Mouse (Mus musculus) retina, postnatal 1 day (tissue): ENCODE data around the gene Arih2.
A peak's percentile ranks its signal among the peaks of the same experiment; 100 is the strongest.

Experiments
- DNase-seq: peaks from one replicate; pipeline ENCODE4 v3.0.0-alpha.2; 2012

Arih2 gene

DNA sequence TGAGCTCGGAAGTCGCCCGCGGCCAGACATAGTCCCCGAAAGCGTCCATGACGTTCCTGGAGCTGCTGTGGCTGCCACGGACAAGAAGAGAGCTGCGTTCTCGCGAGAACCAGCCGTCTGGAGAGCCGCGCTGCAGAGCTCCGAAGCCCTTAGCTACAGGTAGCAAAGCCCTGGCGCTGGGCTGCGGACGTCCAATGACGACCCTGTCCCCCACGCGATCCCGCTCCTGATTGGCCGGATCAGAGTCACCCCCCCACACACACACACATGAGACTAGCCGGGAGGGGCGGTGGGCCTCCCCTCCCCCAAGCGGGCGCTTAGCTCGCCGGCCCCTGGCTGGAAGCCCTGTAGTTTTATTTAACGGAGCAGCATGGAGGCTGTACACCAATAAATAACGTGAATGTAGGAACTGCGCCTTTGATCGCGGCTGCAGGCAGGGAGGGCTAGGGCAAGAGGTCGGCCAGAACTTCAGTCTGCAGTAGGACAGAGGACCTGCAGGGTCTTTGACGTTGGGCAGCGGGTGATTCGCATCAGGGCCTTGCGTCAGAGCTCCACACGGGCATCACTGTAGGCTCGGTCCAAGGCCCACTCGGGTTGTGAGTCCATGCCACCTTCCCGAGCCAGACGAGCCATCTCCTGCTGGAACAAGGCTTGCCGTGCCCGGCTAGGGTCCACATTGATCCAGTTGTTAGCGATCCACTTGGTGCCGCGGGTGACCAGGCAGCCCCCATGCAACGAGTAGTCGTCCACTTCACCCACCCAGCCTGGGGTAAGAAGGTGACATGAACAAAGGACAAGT, 70.4 kb downstream of the Arih2 start, which contains the start of gene Wdr6:
Wdr6 (minus strand) TSS at position 195 of the 799 bp plus-strand sequence.
- peak; percentile 98 for DNase-seq

DNA sequence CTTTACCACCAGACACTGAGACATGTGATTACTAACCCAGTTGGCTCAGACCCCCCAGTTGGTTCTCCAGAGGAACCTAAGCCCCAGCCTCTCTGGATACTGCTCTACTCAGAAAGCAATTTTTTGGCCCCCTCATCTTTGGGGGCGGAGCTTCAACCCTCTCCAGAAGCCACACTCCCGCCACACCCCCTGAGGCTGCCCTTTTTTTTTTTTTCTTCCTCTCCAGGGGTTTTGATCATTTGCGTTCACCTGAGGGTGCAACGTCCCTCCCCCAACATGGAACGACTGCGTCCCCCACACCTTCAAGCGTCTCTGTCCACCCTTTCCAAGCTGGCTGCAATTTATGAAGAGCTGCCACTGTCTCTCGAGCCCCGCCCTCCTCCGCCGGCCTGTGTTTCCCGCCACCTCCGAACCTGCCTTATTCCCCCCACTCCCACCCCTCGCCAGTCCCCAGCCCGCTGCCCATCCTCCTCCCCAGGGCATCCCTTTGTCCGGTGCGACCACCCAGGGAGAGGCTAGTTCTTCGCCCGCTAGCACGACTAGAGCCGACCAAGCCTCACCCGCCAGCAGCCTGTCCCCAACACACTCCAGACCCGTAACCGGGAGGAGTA, 71.1 kb downstream of the Arih2 start:
- DNase-seq, result peak; percentile 68

DNA sequence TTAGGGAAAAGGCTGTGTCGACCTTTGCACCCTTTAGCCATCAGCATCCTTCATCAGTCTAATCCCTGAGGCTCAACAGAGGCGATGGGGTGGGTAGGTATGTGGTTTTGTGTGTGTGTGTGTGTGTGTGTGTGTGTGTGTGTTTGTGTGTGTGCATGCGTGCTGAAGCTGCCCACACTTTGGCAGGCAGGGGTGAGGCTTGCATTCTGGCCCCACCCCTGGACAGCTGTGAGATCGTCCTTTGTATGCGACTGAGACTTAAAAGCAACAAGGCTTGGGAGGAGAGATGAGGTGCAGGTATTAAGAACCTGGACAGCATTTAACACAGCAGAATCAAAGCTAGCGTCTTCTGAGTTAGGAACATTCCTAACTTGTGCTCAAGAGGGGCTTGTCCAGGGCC, 72.2 kb downstream of the Arih2 start:
- no peak for DNase-seq

DNA sequence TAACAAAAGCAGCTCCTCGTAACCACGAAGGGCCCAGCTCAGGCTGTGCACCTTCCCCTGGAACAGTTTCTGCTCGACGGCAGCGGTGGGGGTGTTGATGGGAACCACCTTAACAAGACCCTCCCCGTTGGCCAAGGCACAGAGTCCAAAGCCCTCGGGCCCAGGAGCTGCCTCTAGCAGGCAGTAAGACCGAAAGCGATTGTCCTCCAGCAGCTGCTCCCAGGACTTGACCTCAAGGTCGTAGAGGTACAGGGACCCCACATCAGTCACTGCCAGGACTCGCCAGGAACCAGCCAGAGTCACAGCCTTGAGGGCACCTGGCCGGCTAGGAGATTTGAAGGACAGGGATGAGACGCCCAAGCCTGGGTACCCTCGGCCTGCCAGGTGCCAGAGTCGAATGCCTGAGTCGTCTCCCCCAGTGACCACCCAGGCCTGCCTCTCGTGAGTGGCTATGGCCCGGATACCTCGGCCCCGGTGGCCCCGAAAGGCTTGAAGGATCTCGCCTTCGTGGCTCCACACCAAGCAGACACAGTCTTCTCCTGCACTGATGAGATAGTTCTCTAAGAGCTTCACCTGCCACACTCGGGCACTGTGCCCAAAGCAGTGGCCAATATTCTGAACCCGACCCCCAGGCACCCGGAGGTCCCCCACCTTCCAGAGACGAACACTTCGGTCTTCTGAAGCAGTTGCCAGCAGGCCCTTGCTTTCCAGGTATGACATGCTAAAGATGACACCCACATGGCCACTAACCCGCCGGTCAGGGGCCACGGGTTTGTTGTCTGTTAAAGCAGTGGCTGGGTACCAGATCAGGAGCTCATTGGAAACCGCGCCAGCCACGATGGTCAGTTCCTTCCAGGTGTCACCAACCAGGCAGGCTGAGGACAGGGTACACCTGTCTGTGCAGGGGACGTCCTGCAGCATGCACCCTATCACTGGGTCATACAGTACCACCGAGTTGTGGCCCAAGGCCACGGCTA, 73.6 kb downstream of the Arih2 start:
- DNase-seq, result no peak

DNA sequence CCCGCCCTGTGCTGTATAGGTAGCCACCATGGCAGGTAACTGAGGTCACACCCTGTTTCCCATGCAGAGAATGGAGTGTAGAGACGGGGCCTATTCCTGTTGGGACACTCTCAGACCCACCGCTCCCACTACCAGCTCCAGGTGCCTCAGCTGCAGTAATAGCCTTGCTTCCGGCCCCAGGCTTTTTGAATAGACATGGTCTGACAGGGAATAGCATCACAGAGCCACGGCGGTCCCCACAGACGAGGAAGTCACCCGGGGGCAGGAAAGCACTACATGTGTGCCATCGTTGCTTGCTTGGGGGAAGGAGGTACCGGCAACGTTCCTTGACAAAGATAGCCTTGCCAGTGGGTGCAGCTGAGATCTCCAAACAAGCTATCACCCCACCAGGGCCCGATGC, 74.3 kb downstream of the Arih2 start:
- DNase-seq, result no peak

DNA sequence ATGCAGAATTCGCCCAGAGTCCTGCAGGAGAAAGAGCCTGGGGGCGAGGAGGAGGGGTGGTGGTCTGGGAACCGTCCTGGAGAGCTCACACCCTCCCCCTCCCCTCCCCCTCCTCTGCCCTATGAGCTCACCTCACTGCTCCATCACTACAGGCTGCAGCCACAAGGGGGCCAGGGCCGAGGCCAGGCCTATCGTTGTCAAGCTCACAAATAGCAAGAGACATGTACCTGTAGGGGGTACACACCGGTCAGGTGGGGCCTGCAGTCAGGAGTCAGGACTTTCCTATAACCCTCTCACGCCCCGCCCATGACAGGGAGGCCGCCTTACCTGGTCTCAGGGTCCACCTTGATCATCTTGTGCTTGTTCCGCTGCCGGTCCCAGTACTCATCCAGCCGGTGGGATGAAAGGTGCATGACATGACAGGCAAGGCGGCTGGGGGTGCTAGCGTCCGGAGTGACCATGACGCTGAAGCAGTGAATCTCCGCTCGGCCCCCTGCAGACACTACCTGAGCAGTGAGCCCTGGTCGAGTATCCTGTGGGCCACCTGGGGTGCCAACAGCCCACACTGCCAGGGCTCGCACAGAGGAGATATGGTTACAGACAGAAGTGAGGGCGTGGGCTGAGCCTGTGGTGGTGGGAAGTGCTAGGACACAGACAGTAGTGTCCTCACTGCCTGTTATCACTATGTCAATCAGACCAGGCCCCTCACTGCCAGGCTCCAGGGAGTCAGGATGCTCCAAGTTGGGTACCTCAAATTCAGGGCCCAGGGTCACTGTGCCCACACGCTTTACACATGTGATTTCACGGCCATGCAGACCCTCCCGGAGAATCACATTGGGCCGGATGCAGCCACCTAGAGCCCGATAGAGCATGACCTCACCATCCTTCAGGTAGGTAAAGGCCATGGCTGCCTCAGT, 75.2 kb downstream of the Arih2 start:
- DNase-seq, result peak; percentile 82

DNA sequence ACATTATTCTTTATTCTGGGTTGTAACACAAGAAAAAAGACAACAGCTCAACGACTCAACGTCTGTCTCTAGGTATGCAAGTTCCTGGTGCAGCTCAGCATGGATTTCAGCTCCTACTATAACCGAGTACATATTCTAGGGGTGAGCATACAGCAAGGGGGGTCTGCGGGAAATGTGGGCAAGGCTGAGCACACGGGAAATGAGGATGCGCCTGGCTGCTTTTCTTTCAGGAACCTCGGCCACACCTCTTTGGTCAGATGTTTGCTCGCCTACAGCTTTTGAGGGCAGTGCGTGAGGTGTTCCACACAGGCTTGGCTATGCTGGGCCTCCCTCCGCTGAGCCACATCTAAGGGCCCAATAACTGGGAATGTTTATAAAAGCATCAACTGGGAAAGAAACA, 76.9 kb downstream of the Arih2 start:
- no peak for DNase-seq

DNA sequence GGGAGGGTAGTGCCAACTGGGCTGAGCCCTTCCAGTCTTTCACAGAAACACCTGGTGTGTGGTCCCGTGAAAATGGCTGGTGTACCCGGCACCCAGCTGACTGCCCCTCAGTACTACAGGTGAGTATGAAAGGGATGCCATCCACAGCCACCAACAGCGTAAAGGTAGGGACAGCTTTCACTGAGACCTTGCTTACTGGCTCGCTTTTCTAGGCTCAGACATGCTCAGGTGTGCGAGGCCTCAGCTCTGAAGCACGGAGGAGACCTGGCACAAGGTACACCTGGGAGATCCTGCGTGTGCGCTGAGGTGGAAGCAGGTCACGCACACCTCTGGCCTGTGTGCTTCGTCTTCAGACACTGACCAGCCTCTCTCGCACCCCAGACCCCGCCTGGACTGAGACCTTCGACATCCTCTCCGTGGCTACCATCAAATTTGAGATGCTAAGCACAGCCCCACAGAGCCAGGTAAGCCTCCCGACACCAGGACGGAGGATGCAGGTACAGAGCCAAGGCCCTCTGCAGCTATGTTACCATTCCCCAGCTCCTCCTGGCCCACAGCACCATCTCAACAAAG, 77.7 kb downstream of the Arih2 start:
- no peak for DNase-seq

DNA sequence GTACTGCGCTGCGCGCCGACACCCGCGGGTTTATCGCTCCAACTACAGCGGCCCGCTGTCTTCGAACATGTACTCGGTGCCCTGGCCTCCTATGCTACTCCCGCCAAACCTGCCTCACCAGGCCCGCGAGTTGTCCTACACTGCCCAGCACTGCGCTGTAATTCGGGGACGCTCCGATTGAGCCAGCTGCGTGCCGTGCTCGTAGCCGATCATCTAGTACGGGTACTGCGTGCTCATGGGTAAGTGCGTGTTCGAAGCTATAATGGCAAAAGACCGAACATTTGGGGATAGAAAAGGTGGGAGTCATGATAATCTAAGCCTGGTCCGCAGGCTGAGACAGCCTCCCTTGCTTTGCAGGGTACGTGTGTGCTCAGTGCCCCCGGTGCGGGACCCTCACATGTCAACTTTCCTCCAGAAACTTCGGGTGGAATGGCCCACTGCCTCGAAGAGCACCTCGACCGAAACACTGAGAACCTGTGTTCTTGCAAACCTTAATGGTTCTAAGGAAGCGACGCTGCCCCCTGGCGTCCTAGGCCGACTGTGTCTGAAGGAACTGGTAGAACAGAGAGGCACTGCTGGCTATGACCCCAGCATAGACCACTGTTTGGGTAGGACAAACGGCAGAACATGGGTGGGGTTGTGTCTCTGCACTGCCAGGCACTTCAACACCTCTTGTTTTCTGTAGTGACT, 78.8 kb downstream of the Arih2 start:
- peak; percentile 78 for DNase-seq

DNA sequence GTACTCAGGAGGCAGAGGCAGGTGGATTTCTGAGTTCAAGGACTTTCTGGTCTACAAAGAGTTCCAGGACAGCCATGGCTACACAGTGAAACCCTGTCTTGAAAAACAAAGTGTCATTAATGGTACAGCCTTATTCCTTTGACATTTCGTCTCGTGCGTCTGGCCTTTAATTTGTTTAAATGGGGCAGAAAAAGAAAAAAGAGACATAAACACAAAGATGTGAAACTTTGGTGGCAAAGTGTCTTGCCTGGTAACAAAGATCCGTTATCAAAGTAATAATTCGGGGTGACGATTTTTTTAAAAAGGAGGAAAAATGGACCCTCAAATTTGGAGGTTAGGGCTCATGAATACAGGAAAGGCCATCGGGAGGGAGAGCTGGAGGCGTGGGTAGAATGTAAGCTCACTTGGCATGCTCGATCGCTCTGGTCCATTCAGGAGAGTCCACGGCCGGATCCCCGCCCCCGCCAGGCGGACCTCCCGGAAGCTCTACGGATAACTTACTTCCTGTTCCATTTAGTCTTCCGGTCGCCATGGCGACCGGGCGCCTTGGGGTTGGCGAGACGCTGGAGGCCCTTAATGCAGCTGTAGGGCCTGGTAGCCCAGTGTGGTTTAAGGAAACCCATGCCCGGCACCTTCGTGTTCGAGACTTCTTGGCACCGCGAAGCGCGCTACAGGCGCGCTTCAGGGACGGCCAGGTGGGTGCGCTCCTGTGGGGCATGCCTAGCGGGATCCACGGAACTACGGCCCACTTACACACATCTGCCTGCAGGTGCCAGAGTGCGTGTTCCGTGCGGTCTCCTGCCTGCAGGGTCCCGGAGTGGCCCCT, 79.6 kb downstream of the Arih2 start, which contains the start of gene Dalrd3:
Dalrd3 (plus strand) TSS at position 506 of the 826 bp plus-strand sequence.
- peak; percentile 96 for DNase-seq

DNA sequence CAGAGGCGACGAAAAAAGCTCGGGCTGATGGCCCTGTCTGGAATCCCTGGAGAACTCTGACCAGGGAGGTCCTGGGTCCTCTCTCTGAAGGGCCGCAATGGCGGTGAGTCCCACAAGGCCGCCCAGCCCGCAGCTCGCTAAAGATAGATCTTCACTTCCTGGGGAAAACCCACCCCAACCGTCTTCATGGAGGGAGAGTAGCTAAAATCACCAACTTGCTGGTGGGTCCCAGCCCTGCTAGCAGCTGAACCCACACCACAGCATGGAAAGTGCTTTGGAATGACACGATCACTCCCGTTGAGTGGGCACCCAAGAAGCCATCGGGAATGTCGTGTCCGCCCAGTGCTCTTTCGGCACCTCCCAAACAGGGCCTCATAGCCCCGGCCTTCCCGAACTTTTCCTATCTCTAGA, 80.7 kb downstream of the Arih2 start:
- DNase-seq, result no peak

DNA sequence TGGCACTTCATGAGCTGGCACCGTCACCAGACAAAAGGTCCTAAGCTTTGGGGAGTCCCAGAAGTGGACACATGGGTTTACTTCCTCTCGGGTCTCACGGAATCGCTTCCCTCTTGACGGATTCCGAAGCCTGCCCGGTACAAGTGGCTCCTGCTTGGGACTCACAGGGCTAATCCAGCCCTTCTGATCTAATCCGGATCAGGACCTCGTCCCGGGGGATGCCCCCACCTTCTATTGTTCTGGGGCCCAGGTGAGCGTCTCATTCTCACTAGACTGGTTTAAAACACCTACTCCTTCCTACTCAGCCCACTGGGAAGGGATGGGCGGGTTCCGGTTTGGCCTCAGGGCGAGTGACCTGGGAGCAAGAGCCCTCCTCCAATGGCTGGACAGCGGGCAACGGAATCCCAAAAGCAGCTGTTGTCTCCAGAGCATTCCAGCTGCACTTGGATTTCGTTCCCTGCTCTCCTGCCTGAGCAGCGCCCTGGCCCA, 81.2 kb downstream of the Arih2 start:
- DNase-seq, result peak; percentile 61

DNA sequence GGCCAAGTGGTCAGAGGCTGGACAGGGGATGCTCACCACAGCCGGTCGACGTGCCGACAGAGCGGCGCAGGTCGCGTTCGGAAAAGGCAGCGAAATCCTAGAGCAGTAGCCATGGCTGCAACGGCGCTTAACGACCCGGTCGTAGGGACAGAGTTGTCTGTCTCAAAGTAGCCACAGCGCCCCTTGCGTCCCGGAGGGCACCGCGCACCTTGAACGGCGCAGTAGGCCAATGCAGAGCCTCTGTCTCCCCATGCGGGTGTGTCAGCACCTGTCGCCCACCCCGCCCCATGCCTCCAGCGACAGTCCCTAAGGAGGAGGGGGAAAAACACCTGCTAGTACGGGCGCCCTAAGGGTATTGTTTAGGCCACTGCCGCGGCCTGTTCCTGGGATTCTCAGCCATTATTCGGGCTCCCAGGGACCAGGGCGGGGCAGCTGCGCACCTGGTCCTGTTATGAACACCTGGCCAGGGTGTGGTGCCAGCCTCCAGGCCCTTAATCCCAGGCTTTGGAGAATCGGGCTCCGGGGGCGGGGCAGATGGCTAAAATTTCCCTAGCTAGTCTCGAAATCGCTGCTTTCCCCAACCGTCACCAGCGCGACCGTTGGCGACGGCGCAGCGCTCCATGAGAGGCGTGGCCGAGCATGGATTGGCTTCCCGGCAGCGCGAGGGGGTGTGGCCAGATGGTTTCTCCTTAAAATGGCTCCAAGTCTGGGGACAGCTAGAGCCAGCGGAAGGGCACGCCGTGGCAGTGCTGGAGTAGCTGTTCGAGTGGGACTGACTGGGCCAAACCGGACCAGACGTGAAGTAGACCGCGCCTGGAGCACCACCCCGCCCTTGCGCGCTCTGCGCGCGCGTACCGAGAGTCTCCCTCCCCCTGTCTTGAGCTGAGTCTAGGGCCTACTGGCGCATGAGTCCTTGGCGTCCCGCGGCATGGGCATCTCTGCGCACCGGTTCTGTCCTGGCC, 82.1 kb downstream of the Arih2 start, which contains the start of gene Ndufaf3:
Ndufaf3 (minus strand) TSS at position 620 of the 962 bp plus-strand sequence.
- peak; percentile 96 for DNase-seq

DNA sequence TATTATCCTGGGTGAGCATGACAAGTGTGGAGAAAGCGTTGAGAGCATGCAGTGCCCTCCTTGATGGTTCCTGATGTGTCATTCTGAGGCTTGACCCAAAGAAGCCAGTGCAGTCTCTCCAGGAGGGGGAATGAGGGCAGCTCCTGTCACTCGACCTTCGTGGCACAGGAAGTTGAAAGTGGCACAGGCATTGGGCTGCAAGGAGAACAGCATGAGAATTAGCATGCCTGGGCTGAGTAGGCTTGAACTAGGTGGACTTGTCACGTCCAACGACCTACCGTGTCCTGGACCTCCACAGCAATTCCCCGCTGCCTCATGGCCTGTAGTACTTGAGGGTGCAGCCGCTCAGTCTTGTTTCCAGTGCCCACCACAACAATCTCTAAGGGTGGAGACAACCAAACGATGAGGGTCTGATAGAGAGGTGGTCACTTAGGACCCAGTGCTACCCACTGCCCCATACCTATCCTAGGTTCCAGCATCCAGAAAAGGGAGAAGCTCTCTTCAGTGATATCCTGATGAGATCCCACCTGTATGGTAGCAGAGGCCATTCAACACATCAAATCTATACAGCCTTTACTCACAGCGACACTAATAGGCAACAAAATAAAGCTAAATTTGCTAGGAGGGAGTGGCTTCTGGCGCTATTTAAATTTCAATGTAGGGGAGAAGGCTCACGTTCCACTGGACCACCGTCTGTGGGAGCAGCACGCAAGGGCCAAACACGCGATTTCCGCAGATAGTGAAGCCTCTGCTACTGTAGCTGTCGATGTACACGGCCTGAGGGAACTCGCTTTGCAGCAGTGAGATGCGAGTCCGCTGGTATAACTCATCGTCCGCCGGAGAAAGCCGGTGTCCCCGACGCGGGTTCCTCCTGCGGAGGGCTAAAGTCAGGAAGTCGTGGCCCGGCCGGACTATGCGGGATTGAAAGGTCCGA, 83.0 kb downstream of the Arih2 start:
- DNase-seq, result no peak

DNA sequence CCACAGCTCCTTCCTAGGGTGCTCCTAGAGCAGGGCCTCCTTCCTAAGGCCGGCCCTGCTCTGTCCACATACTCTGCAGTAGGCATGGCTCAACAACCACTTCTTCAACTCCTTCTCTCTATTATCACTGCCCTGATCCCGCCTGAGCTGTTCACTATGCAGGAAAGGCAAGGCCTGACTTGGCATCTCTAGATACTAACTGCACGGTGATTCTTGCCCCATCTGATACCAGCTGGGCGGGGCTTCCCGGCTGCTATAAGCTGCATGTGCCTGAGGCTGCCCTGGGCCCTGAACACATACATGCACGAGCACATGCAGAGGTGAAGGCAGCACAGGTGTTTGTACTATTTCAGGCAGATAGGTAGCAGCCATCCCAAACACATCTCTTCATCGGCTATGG, 85.1 kb downstream of the Arih2 start:
- no peak for DNase-seq

DNA sequence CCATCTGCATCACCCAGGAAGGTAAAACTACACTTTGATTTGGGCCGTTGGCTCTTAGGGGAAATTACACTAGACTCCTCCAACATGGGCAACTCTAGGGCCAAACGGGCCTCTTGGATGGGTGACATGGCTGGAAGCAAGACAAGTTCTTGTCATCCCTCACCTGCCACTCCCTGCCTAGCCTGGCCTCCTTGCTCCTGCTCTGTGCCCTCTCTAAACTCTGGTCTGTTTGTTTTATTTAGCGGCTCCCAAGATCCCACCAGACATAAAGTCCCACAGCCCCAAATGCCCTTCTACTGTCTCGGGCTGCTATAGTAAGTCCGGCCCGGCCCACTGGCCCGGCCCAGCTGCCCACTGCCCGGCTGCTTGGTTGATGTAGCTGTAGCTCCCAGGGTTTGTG, 85.5 kb downstream of the Arih2 start:
- DNase-seq, result no peak

DNA sequence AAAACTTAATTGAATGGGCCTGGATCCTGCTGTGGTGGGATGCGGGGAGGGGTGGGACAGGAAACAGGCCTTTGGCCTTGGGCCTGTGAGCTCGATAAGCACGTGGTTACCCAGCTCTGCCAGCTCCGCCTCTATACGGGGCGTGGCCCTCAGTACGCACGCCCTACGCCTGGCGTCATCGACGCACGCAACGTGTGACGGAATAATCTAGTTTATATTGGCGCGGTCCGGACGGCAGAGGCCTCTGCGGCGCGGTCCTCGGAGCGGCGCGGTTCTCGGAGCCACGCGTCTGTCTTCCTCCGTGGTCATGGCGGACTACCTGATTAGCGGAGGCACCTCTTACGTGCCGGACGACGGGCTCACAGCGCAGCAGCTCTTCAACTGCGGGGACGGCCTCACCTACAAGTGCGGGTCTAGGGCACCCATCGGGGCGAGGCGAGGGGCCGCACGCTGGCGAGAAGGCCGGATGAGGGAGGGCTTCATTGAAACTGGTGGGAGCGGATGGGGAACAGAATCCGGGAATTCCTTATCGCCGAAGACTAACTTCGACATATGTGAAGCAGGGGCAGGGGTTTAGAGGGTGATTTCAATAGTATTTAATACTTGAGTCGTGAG, 88.9 kb downstream of the Arih2 start, which contains the start of gene Impdh2:
Impdh2 (plus strand) TSS at position 60 of the 615 bp plus-strand sequence.
- DNase-seq, result peak; percentile 98
